Mouse (Mus musculus): ENCODE data around the gene Cpne7. TPM values are rescaled to one million over a fixed set of nuclear protein-coding genes. Genes with fewer than 3 reads are reported as not detected.

The Cpne7 gene
- polyA plus RNA-seq, 1 experiment from 2014 or later = 0.12 TPM

- peak overlapping the region; percentile 83 for H3K4me3 ChIP-seq
- peak overlapping the region; percentile 99 for H3K27ac ChIP-seq
- peaks cover 24% of the 10 kb centered on the region for H3K4me1 ChIP-seq (replicated peaks)
- no peak for DNase-seq (ENCODE audit: low spot score)
- H3K27me3 ChIP-seq (ENCODE audit: insufficient read depth, poor library complexity, severe bottlenecking) = no peaks in the 10 kb centered on the region
- H3K36me3 ChIP-seq = peaks cover 35% of the 10 kb centered on the region
- 21% methylated on average over 15 of the region's 15 CpGs for WGBS
- H3K9me3 ChIP-seq = no peaks in the 10 kb centered on the region
Observed at GRCm38 (mm10) chr8:123103285-123103684, 13.9 kb upstream of the Cpne7 start.

- DNase-seq (ENCODE audit: low spot score) = no peak
- 93% methylated on average over 6 of the region's 6 CpGs for WGBS
- Histone ChIP-seq H3K4me3 (peak overlapping the region; percentile 83), H3K9me3 (no peaks in the 10 kb centered on the region), H3K4me1 (replicated peaks) (peaks cover 24% of the 10 kb centered on the region), H3K27ac (no peak overlapping the region), H3K36me3 (peaks cover 30% of the 10 kb centered on the region), H3K27me3 (ENCODE audit: insufficient read depth, poor library complexity, severe bottlenecking) (no peaks in the 10 kb centered on the region)
Observed at GRCm38 (mm10) chr8:123104046-123104767, 13.0 kb upstream of the Cpne7 start.

GRCm38 (mm10) chr8:123105553-123106326 lies 11.4 kb upstream of the Cpne7 start:
- no peaks in the 10 kb centered on the region for H3K9me3 ChIP-seq
- H3K36me3 ChIP-seq = peaks cover 30% of the 10 kb centered on the region
- H3K4me1 ChIP-seq (replicated peaks) = peaks cover 22% of the 10 kb centered on the region
- no peak for DNase-seq (ENCODE audit: low spot score)
- no peak overlapping the region for H3K27ac ChIP-seq
- 69% methylated on average over 5 of the region's 5 CpGs for WGBS
- no peak overlapping the region for H3K4me3 ChIP-seq
- no peaks in the 10 kb centered on the region for H3K27me3 ChIP-seq (ENCODE audit: insufficient read depth, poor library complexity, severe bottlenecking)

- H3K9me3 ChIP-seq = no peaks in the 10 kb centered on the region
- H3K4me3 ChIP-seq = no peak overlapping the region
- no peak overlapping the region for H3K27ac ChIP-seq
- peaks cover 30% of the 10 kb centered on the region for H3K36me3 ChIP-seq
- H3K27me3 ChIP-seq (ENCODE audit: insufficient read depth, poor library complexity, severe bottlenecking) = no peaks in the 10 kb centered on the region
- H3K4me1 ChIP-seq (replicated peaks) = peaks cover 28% of the 10 kb centered on the region
- peak; percentile 29 for DNase-seq (ENCODE audit: low spot score)
- whole genome bisulfite sequencing = 45% methylated on average over 2 of the region's 2 CpGs
Observed at GRCm38 (mm10) chr8:123106531-123106930, 10.6 kb upstream of the Cpne7 start.

GRCm38 (mm10) chr8:123108010-123108409 lies 9.2 kb upstream of the Cpne7 start:
- Histone ChIP-seq H3K27ac (no peak overlapping the region), H3K9me3 (no peaks in the 10 kb centered on the region), H3K4me3 (no peak overlapping the region), H3K36me3 (peaks cover 29% of the 10 kb centered on the region), H3K4me1 (replicated peaks) (peaks cover 21% of the 10 kb centered on the region), H3K27me3 (ENCODE audit: insufficient read depth, poor library complexity, severe bottlenecking) (no peaks in the 10 kb centered on the region)
- 85% methylated on average over 1 of the region's 1 CpGs for WGBS
- no peak for DNase-seq (ENCODE audit: low spot score)

- Histone ChIP-seq H3K4me1 (replicated peaks) (peaks cover 12% of the 10 kb centered on the region), H3K4me3 (no peak overlapping the region), H3K27ac (no peak overlapping the region), H3K36me3 (peaks cover 19% of the 10 kb centered on the region), H3K9me3 (no peaks in the 10 kb centered on the region), H3K27me3 (ENCODE audit: insufficient read depth, poor library complexity, severe bottlenecking) (0 out of 2 replicates have a peak, but pooled peaks cover 2% of the 10 kb centered on the region)
- DNase-seq (ENCODE audit: low spot score) = no peak
- WGBS = 88% methylated on average over 5 of the region's 5 CpGs
Observed at GRCm38 (mm10) chr8:123108953-123109352, 8.2 kb upstream of the Cpne7 start.

GRCm38 (mm10) chr8:123110649-123111048 lies 6.5 kb upstream of the Cpne7 start:
- Histone ChIP-seq H3K9me3 (no peaks in the 10 kb centered on the region), H3K27me3 (ENCODE audit: insufficient read depth, poor library complexity, severe bottlenecking) (peaks cover 15% of the 10 kb centered on the region), H3K36me3 (peaks cover 2% of the 10 kb centered on the region), H3K4me1 (replicated peaks) (peaks cover 8% of the 10 kb centered on the region; the same call in 1 of the 2 replicates), H3K4me3 (no peak overlapping the region), H3K27ac (no peak overlapping the region)
- WGBS = 26% methylated on average over 4 of the region's 4 CpGs
- peak; percentile 66 for DNase-seq (ENCODE audit: low spot score)

GRCm38 (mm10) chr8:123112892-123113291 lies 4.3 kb upstream of the Cpne7 start:
- 82% methylated on average over 9 of the region's 9 CpGs for WGBS
- H3K36me3 ChIP-seq = no peaks in the 10 kb centered on the region

GRCm38 (mm10) chr8:123113908-123114469 lies 3.2 kb upstream of the Cpne7 start:
- no peak overlapping the region for H3K4me3 ChIP-seq
- no peaks in the 10 kb centered on the region for H3K36me3 ChIP-seq
- H3K27ac ChIP-seq = no peak overlapping the region
- no peak for DNase-seq (ENCODE audit: low spot score)
- peaks cover 49% of the 10 kb centered on the region for H3K27me3 ChIP-seq (ENCODE audit: insufficient read depth, poor library complexity, severe bottlenecking)
- H3K9me3 ChIP-seq = no peaks in the 10 kb centered on the region
- peaks cover 33% of the 10 kb centered on the region for H3K4me1 ChIP-seq (replicated peaks)
- WGBS = 71% methylated on average over 2 of the region's 2 CpGs

More at GRCm38 (mm10) chr8:123112892-123113291, 4.3 kb upstream of the Cpne7 start:
- Histone ChIP-seq H3K27ac (no peak overlapping the region), H3K4me3 (no peak overlapping the region), H3K4me1 (replicated peaks) (peaks cover 27% of the 10 kb centered on the region), H3K27me3 (ENCODE audit: insufficient read depth, poor library complexity, severe bottlenecking) (peaks cover 38% of the 10 kb centered on the region), H3K9me3 (no peaks in the 10 kb centered on the region)
- no peak for DNase-seq (ENCODE audit: low spot score)

- peaks cover 55% of the 10 kb centered on the region for H3K27me3 ChIP-seq (ENCODE audit: insufficient read depth, poor library complexity, severe bottlenecking)
- H3K27ac ChIP-seq = no peak overlapping the region
- WGBS = 86% methylated on average over 3 of the region's 3 CpGs
- DNase-seq (ENCODE audit: low spot score) = no peak
- H3K4me1 ChIP-seq (replicated peaks) = peaks cover 33% of the 10 kb centered on the region
- H3K9me3 ChIP-seq = no peaks in the 10 kb centered on the region
- H3K36me3 ChIP-seq = no peaks in the 10 kb centered on the region
- no peak overlapping the region for H3K4me3 ChIP-seq
Observed at GRCm38 (mm10) chr8:123114644-123115043, 2.5 kb upstream of the Cpne7 start.

GRCm38 (mm10) chr8:123117744-123118143 lies 570 bp downstream of the Cpne7 start:
- no peak overlapping the region for H3K27ac ChIP-seq
- H3K4me3 ChIP-seq = peak overlapping the region; percentile 63
- peaks cover 83% of the 10 kb centered on the region for H3K27me3 ChIP-seq (ENCODE audit: insufficient read depth, poor library complexity, severe bottlenecking)

GRCm38 (mm10) chr8:123122059-123122458 lies 4.9 kb downstream of the Cpne7 start:
- no peaks in the 10 kb centered on the region for H3K9me3 ChIP-seq
- DNase-seq (ENCODE audit: low spot score) = no peak
- H3K27ac ChIP-seq = no peak overlapping the region
- H3K4me3 ChIP-seq = no peak overlapping the region
- H3K36me3 ChIP-seq = no peaks in the 10 kb centered on the region
- peaks cover 36% of the 10 kb centered on the region for H3K4me1 ChIP-seq (replicated peaks)
- WGBS = 75% methylated on average over 9 of the region's 9 CpGs
- H3K27me3 ChIP-seq (ENCODE audit: insufficient read depth, poor library complexity, severe bottlenecking) = peaks cover 91% of the 10 kb centered on the region

More at GRCm38 (mm10) chr8:123117744-123118143, 570 bp downstream of the Cpne7 start:
- no peak for DNase-seq (ENCODE audit: low spot score)
- Histone ChIP-seq H3K4me1 (replicated peaks) (peaks cover 26% of the 10 kb centered on the region), H3K9me3 (no peaks in the 10 kb centered on the region), H3K36me3 (no peaks in the 10 kb centered on the region)
- WGBS = 2% methylated on average over 17 of the region's 17 CpGs

- no peaks in the 10 kb centered on the region for H3K9me3 ChIP-seq
- H3K36me3 ChIP-seq = no peaks in the 10 kb centered on the region
- peaks cover 32% of the 10 kb centered on the region for H3K4me1 ChIP-seq (replicated peaks)
- peaks cover 91% of the 10 kb centered on the region for H3K27me3 ChIP-seq (ENCODE audit: insufficient read depth, poor library complexity, severe bottlenecking)
- no peak overlapping the region for H3K4me3 ChIP-seq
- WGBS = 81% methylated on average over 5 of the region's 5 CpGs
- no peak overlapping the region for H3K27ac ChIP-seq
- no peak for DNase-seq (ENCODE audit: low spot score)
Observed at GRCm38 (mm10) chr8:123122670-123123069, 5.5 kb downstream of the Cpne7 start.
